Mouse (Mus musculus) testis, adult 2 months (tissue): ENCODE data around the gene Pik3ca.

Experiments
- CTCF ChIP-seq: fragments of 200-500 bp; IDR thresholded peaks from 2 replicates; pipeline ENCODE4 v1.5.1; 2012; ENCODE audit warnings: low read depth, mild to moderate bottlenecking, inconsistent platforms, low read length, moderate library complexity; ENCODE audit not compliant: control insufficient read depth, insufficient read depth, insufficient replicate concordance
- POLR2A ChIP-seq: fragments of 200-500 bp; IDR thresholded peaks from 2 replicates; pipeline ENCODE4 v1.6.1; 2012; ENCODE audit warnings: low read depth, mild to moderate bottlenecking, inconsistent platforms, low read length, moderate library complexity; ENCODE audit not compliant: control insufficient read depth

DNA sequence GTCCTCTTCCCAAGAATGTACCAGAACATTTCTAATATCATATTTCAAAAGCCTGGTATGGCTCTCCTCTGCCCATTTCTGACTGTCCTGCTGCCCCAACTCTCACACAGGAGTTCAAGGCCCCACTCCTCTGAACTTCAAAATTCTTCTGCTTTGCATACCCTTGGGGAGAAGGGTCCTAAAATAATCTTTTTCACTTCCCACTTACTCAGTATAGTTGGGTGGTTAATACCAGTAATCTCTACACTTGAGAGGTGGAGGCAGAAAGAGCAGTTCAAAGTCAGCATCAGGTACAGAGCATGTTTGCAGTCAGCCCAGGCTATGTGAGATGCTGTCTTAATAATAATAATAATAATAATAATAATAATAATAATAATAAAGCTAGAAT, 93.5 kb downstream of the Pik3ca start:
- TF ChIP-seq CTCF (no peak), POLR2A (no peak)
